Mouse (Mus musculus): Measurements from ENCODE around the gene Zbtb21. TPM values are rescaled to one million over a fixed set of nuclear protein-coding genes. Genes with fewer than 3 reads are reported as not detected.
"Not testable (repeated sequence)": the region's sequence is repeated elsewhere in the genome, so short reads cannot be mapped to it uniquely, and the experiment has no call there.

The Zbtb21 gene
- total RNA-seq (2021): 10 to 100 TPM; 10.9 to 11.4 TPM
- long read RNA-seq, experiment 1, partial matches to known transcripts: 0 of 7 reads
- long read RNA-seq, experiment 1, other reads (novel, unspliced or antisense): 5 of 7 reads
- long read RNA-seq, experiment 2, partial matches to known transcripts: 0 of 3 reads
- long read RNA-seq, experiment 2, other reads (novel, unspliced or antisense): 2 of 3 reads

DNA sequence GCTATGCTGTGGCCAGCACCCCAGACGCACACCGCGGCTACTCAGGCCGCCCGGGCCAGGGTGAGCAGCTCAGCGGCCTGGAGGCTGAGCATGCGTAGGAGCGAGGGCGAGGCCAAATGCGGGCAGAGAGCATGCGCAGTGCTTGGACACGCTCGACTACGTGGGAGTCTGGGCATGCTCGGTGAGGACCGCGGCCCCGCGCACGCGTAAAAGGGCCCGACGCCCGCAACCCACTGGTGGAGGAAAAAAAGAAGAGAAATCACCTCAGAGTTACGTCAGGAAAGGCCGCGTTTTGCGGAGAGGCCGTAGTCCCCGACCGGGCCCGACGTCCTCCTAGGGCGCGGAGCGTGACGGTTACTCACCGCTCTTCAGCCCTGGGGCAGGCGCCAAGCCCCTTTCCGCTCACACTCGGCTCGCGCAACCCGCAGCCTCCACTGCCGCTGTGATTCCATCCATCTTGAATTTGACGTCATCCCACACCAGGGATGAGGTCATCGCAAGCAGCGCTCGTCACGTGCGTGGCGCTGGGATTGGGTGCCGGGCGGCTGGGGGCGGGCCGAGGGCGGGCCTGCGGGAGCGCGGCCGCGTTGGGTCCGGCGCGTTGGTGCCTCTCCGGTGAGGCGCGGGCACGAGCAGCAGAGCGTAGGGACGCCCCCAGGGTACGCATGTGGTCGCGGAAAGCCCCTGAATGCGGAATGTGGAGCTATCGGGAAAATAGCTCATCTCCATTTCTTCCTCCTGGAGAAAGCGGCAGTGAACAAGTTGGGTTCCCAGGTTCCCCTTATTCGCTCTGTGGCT lies at the start of gene Zbtb21, which contains the start of gene C2cd2:
TSS of gene Zbtb21 (minus strand) at position 472 of the 798 bp plus-strand sequence.
TSS of gene C2cd2 (minus strand) at position 448 of the 798 bp plus-strand sequence.
- peak; percentile 97 to 98 for DNase-seq

DNA sequence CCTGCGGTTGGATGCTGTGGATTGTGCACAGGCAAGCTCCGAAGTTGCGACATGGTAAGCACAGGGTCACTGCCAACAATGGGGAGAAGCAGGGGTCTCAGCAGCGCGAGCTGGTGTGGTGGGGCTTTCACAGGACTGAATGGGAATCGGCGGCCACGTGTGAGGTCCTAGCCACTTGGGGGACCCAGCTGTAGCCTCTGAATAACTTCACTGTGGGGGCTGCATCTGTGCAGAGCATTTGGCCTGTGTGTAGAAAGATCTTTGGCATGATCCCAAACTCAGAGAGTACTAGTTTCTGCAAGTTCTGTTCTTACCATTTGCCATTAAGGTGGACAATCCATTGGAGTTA lies 34.9 kb upstream of the Zbtb21 start:
- not testable (repeated sequence) for DNase-seq

DNA sequence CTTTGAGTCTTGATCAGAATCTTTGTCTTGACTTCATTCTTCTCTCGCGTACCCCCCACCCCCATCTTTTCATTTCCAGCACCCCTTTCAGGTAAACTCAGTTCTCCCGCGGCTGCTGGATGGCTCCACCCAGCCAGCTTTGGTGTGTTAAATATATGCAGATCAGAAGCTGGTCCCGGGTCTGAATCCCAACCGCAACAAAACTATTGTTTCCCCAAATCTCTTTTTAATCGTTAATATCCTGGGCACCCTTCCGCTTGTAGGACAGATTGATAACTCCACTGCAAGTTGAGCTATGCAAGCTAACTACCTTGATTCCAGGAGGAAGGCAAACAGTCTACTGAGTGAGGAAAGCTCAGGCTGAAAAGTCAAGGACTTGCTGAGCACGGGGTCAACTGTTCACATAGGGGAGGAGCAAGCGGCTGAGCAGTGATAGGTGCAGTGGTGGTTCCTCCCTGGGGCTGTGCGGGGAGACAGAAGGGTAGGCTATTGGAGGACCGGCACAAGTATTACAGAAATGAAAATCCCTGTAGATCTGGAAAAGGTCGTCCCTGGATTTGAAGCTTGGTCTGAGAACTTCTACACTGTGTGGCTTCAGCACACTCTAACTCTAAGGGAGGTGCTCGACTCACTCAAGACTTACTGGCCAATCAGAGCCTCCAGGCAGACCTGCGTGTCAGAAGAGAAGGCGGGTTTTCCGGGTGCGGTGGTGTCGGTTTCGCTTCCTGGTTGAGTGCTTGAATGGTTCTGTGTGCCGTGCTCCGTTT lies 34.4 kb upstream of the Zbtb21 start, which contains the start of gene B230307C23Rik:
TSS of gene B230307C23Rik (plus strand) at position 700 of the 767 bp plus-strand sequence.
- peak; percentile 91 to 93 for DNase-seq

- DNase-seq: peak; percentile 72 to 81
Observed at GRCm38 (mm10) chr16:97995849-97996615, 33.6 kb upstream of the Zbtb21 start.

GRCm38 (mm10) chr16:97992477-97992876 lies 30.1 kb upstream of the Zbtb21 start:
- DNase-seq: not testable (repeated sequence)

DNA sequence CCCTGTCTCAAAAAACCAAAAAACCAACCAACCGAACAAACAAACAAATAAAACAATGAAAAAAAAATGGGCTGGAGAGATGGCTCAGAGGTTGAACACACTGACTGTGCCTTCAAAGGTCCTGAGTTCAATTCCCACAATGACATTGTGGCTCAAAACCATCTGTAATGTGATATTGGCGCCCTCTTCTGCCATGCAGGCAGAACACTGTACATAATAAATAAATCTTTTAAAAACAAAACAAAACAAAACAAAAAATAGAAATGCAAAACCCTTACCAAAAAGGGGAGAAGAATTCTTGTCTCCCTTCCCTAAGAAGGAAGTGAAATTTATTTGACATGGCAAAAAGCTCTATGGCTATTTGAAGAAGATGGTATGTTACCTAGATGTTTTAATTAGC lies 29.1 kb upstream of the Zbtb21 start:
- no peak for DNase-seq

DNA sequence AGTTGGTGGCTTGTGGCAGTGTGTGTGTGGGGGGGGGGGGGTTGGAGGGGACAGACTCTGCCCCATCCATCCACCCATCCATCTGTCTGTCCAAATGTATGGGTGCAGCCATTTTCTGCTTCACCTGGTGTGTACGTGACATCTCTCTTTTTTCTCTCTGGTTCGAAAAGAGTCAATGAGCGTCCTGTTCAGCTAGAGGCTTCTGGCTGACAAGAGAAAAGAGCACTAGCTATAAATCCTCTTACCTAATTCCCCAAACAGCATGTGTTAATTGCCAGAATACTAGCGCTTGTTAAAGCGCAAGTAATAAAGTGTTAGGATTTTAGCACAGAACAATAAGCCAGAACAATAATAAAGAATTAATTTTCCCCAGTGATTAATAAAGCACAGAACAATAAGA lies 22.2 kb upstream of the Zbtb21 start:
- no peak for DNase-seq

DNA sequence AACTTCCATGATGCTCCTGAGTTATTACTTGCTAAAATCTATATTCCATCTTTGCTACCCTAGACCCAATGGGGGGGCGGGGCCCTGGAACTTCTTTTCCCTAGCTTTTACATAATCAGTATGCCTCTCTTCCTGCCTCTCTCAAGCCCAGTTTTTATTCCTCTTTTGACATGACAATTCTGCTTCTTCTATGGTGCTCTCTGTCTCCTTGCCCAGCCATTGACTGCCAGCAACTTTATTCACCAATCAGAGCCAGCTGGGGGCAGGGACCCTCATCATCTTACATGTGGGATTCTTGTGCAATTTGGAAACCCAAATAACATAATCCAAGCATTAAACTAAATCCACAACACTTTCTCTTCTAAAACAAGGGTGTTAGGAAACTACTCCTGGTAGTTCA lies 18.9 kb upstream of the Zbtb21 start:
- DNase-seq: no peak

- DNase-seq: no peak
Observed at GRCm38 (mm10) chr16:97977722-97978121, 15.3 kb upstream of the Zbtb21 start.

GRCm38 (mm10) chr16:97977277-97977676 lies 14.9 kb upstream of the Zbtb21 start:
- no peak for DNase-seq

GRCm38 (mm10) chr16:97963956-97964540 lies 1.6 kb upstream of the Zbtb21 start:
- no peak for DNase-seq

DNA sequence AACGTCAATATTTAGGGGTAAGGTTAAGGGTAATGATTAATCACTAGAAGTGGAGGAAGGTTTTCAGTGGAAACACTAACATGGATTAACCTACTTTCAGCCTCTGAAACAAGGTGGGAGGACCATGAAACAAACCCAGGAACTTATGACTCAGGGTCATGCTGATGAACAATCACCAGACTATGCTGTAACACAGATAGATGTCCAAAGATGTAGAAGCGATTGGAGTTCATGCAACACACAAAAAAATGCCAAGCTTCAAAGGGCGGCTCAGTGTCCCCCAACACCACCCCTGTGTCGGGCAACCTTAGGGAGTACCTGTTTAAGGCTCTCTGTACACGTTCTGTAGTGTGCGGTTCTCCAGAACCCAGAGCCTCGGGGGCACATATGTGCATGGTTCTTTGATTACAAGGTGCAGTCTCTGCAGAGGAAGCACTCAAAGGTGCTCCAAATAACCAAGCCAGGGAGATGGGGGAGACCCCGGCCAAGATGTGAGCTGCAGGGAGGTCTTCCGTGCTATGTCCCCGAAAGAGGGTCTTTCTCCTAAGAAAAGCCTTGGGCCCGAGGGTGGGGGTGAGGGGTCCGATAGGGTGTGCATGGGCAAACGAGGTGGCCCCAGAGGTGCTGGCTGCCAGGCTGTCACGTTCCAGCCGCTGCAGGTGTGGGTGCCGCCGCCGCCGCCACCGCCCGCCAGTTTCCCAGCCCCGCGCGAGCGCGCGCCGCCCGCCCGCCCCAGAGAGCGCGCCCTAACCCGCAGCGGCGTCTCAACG lies 856 bp downstream of the Zbtb21 start:
- DNase-seq: no peak

- DNase-seq: no peak
Observed at GRCm38 (mm10) chr16:97960348-97960747, 2.1 kb downstream of the Zbtb21 start.

DNA sequence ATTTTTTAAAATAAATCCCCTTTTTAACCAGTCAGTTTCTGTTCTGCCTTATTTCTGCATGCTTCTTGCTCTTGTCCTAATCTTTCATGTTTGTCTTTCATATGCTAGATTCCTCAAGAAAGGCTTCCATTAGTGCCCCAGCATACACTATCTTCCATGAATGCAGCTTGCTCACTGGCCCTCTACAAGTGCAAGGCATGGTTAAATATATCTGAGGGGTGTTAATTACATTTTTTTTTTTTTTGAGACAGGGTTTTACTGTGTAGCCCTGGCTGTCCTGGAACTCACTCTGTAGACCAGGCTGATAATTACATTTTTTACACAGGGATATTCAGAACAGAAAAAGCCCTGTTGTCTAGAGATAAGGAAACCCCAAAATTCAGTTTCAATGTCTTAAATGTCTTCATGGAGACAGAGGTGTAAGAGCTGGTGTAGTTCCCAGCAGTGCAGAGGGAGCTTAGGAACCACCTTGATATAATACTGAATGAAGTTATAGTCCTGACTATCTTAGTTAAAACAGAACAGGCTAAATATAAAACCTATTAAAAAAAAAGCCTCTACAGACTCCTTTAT lies 3.9 kb downstream of the Zbtb21 start:
- DNase-seq: no peak

DNA sequence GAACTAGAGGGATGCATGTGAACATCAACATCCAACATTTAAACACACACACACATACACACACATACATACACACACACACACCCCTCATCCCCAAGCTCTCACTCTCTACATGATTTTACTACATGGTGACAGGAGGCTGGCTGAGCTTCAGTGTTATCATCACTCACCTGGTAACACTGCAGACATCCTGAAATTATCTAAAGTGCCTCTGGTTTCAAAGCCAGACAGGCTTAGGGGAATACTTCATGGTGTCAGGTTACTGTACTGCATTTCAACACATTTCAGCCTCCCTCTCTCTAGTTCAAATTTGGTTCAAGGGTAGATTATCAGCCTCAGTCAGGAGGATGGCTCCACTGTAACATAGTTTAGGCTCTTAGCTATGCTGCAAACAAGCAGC lies 4.8 kb downstream of the Zbtb21 start:
- DNase-seq: peak; percentile 56 to 61

- no peak for DNase-seq
Observed at GRCm38 (mm10) chr16:97956011-97956410, 6.4 kb downstream of the Zbtb21 start.

GRCm38 (mm10) chr16:97953300-97953699 lies 9.1 kb downstream of the Zbtb21 start:
- no peak for DNase-seq

DNA sequence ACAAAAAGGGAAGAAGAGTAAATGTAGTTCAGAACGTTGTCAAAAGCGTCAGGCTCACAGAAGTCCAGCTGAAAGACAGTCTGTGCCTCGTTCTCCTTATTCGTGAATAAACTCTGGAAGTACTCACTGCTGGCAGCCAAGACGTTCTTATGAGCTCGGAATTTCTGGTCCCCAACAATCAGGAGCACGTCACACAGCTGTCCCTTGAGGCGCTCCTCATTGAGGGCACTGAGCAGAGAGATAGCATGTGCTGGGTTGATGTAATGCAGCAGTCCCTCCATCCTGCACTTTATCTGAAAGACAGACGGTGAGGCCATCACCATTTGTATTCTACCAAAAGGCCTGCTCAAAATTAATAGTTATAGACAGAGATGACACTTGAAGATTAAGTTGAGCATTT lies 9.6 kb downstream of the Zbtb21 start:
- no peak for DNase-seq

GRCm38 (mm10) chr16:97952371-97952770 lies 10.1 kb downstream of the Zbtb21 start:
- no peak for DNase-seq

DNA sequence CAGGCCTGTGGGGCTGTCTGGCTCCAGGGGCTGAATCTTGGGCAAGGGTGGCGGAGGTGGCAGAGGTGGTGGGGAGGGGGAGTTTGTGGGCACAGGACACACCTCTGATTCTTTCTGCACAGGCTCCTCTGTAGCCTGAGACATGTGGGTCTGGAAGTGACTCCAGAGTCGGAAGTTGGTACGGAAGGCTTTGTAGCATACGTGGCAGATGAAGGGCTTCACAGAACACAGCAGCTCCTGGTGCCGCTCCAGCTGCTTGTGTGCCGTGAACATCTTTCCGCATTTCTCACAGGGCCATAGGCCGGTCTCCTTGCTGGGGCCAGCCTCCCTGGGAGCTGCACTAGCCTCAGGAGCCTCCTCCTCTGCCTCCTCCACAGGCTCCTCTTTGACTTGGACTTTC lies 12.4 kb downstream of the Zbtb21 start:
- DNase-seq: no peak

- DNase-seq: no peak
Observed at GRCm38 (mm10) chr16:97948836-97949235, 13.6 kb downstream of the Zbtb21 start.
